Mouse (Mus musculus): ENCODE results near the gene Maco1.

DNA sequence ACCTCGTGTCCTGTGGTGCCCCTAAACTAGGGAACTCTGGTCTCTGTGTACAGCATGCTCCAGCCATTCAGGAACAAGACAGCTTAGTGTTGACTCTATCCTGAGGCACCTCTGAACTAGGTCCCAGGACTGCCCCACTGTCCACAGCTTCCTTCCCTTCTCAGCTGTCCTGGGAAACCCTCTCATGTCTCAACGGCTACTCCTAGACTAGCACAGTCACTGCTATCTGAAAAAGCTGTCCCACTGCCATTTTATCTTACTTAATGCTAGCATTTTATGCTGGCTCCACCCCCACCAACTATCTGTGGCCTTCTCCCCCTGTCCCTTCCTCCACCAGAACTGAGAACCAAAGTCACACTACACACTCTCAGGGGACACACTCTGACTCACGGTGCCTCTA lies 88.8 kb downstream of the Maco1 start:
- TF ChIP-seq POLR2A (IDR thresholded peaks at IDR 0.05; ENCODE audit: insufficient read depth, low read length) (no peak), CTCF (IDR thresholded peaks at IDR 0.05; ENCODE audit: low read depth, low read length) (no peak)

Data from ES-Bruce4 (cell line).